Mouse (Mus musculus) lung, adult 2 months (tissue): Measurements from ENCODE around the gene Mybpc2. TPM values are rescaled to one million over a fixed set of nuclear protein-coding genes. Genes with fewer than 3 reads are reported as not detected.

Experiments used
- DNase-seq: peaks from one replicate; pipeline ENCODE4 v3.0.0; 2022
- H3K4me1 ChIP-seq: fragments of 200-500 bp; 2 replicates; pipeline ENCODE4 v1.6.1; 2011; ENCODE audit warnings: low read length; ENCODE audit not compliant: control insufficient read depth, insufficient read depth
- H3K4me3 ChIP-seq: fragments of 200-500 bp; replicated peaks from 2 replicates; pipeline ENCODE3; 2011; ENCODE audit warnings: low read depth, mild to moderate bottlenecking, control low read depth, low read length; ENCODE audit errors: extremely low read depth
- CTCF ChIP-seq: fragments of 200-500 bp; IDR thresholded peaks from 2 replicates; pipeline ENCODE4 v1.5.1; 2011; ENCODE audit warnings: mild to moderate bottlenecking, low read length, control low read depth; ENCODE audit not compliant: insufficient read depth
- POLR2A ChIP-seq: fragments of 200-500 bp; IDR thresholded peaks from 2 replicates; pipeline ENCODE4 v1.6.1; 2011; ENCODE audit warnings: low read depth, mild to moderate bottlenecking, control low read depth, low read length, borderline replicate concordance; ENCODE audit errors: extremely low read depth
- WGBS: fragments of 180-500 bp; shearing (Covaris S2); methylation state at CpG from one replicate; pipeline ENCODE4 v1.1.7; 2018; 5-methylcytosine and 5-hydroxymethylcytosine counted together
- polyA plus RNA-seq: library from polyadenylated mRNA; depleted of rRNA; stranded (reverse); fragments of >200 nt; gene quantifications from 2 replicates; pipeline ENCODE4 v1.2.3, GENCODE M21; 2012; rRNA removed

The Mybpc2 gene
- polyA plus RNA-seq, 1 experiment, result 10.5 TPM

- no peak for TF ChIP-seq CTCF
- TF ChIP-seq POLR2A, result no peak
- no peak for DNase-seq
- no peaks in the 10 kb centered on the region for H3K4me1 ChIP-seq
- H3K4me3 ChIP-seq, result no peak overlapping the region
- 72% methylated on average over 31 of the region's 31 CpGs for WGBS
Observed at GRCm38 (mm10) chr7:44460767-44461502, 63.5 kb downstream of the Mybpc2 start.

GRCm38 (mm10) chr7:44460067-44460466 is 64.4 kb downstream of the Mybpc2 start:
- Histone ChIP-seq H3K4me1 (no peaks in the 10 kb centered on the region), H3K4me3 (no peak overlapping the region)
- TF ChIP-seq POLR2A, result no peak
- TF ChIP-seq CTCF, result no peak
- 67% methylated on average over 6 of the region's 6 CpGs for whole genome bisulfite sequencing
- DNase-seq, result no peak

- DNase-seq, result no peak
- WGBS, result 62% methylated on average over 1 of the region's 1 CpGs
- TF ChIP-seq POLR2A, result no peak
- no peak for TF ChIP-seq CTCF
- Histone ChIP-seq H3K4me1 (no peaks in the 10 kb centered on the region), H3K4me3 (no peak overlapping the region)
Observed at GRCm38 (mm10) chr7:44456302-44456701, 68.2 kb downstream of the Mybpc2 start.

GRCm38 (mm10) chr7:44453256-44453655 is 71.2 kb downstream of the Mybpc2 start:
- Histone ChIP-seq H3K4me3 (no peak overlapping the region), H3K4me1 (no peaks in the 10 kb centered on the region)
- TF ChIP-seq POLR2A (no peak), CTCF (no peak)
- 2% methylated on average over 3 of the region's 3 CpGs for WGBS
- DNase-seq, result no peak

Other genes starting within 250 kb of the Mybpc2 start
- gene Clec11a, start 217.8 kb downstream of the Mybpc2 start, polyA plus RNA-seq, result 9.4 and 11.5 TPM in 2 replicates
- gene Shank1, start 214.4 kb downstream of the Mybpc2 start, polyA plus RNA-seq, result 0.44 and 0.65 TPM in 2 replicates
- gene Syt3, start 140.6 kb downstream of the Mybpc2 start, polyA plus RNA-seq, result 2.8 and 3.1 TPM in 2 replicates
- 0.98 and 1.2 TPM in 2 replicates for gene 1700008O03Rik, start 138.8 kb downstream of the Mybpc2 start, polyA plus RNA-seq
- 4.5 and 4.9 TPM in 2 replicates for gene Lrrc4b, start 95.6 kb downstream of the Mybpc2 start, polyA plus RNA-seq
- gene Aspdh, start 59.3 kb downstream of the Mybpc2 start, polyA plus RNA-seq, result 0.24 and 0.50 TPM in 2 replicates
- gene Josd2, start 56.7 kb downstream of the Mybpc2 start, polyA plus RNA-seq, result 164 and 175 TPM in 2 replicates
- 250 and 268 TPM in 2 replicates for gene Emc10, start 28.1 kb downstream of the Mybpc2 start, polyA plus RNA-seq
- gene Fam71e1, start 28.1 kb downstream of the Mybpc2 start, polyA plus RNA-seq, result 9.5 and 10.3 TPM in 2 replicates
- gene Spib, start 7.4 kb upstream of the Mybpc2 start, polyA plus RNA-seq, result 11.2 and 11.7 TPM in 2 replicates
- 34.3 and 38.3 TPM in 2 replicates for gene Pold1, start 24.2 kb upstream of the Mybpc2 start, polyA plus RNA-seq
- 194 and 216 TPM in 2 replicates for gene Nr1h2, start 29.3 kb upstream of the Mybpc2 start, polyA plus RNA-seq
- gene Napsa, start 47.7 kb upstream of the Mybpc2 start, polyA plus RNA-seq, result 576 and 610 TPM in 2 replicates
- 36.0 and 42.5 TPM in 2 replicates for gene Kcnc3, start 66.0 kb upstream of the Mybpc2 start, polyA plus RNA-seq
- 223 and 227 TPM in 2 replicates for gene Myh14, start 146.2 kb upstream of the Mybpc2 start, polyA plus RNA-seq
- not detected in 2 replicates for gene Izumo2, start 184.1 kb upstream of the Mybpc2 start, polyA plus RNA-seq
- 42.0 and 51.9 TPM in 2 replicates for gene Vrk3, start 223.8 kb upstream of the Mybpc2 start, polyA plus RNA-seq
- gene Zfp473, start 226.4 kb upstream of the Mybpc2 start, polyA plus RNA-seq, result 0.15 and 0.18 TPM in 2 replicates